In the genomic region with DNA sequence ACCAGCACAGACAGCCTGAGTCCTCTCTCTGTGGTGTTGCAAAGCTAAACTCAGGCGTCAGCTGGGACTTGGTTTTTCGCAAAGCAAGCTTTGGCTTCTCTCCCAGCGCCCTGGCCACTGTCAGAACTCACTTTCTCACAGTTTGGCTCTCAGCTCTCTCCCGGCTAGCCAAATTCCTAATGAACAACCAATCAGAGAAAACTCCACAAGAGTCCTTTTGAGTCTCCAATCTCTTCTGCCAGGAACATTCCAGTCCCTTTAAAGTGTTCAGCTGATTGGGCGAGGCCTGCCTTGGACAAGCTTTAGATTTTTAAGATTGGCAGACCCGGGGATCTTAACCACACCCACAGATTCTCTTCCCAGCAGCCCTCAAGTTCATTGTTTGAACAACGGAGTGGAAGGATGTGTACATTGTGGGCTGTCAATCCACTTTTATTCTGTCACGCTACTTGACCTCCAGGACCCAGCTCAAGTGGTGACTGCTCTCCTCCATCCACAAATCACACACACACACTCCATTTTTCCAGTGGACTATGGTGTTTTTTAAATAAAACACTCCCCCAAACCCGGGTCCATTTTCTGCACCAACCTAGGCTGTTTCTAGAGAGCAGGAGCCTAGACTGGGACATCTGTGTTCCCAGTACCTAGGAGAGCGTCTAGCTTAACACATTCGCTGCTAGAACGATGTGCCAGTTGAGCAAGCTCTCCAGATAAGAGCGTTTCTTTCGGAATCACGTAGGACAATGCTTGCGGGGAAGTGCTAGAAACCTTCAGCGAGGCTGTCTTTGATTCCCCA, we compare ENCODE assay signal across 8 mouse cellular contexts. TPM values are rescaled to one million over a fixed set of nuclear protein-coding genes. Genes with fewer than 3 reads are reported as not detected.
DNase-seq lines count a peak whose midpoint lies in the region; ATAC-seq and TF ChIP-seq lines count a peak whose summit lies in the region.

No protein-coding gene starts in this region.

- H3K27me3 ChIP-seq in forebrain, embryonic 13.5 days: no peaks in the 10 kb centered on the region
- H3K27me3 ChIP-seq in lung, embryonic 15.5 days: no peaks in the 10 kb centered on the region
- H3K27me3 ChIP-seq in thymus, adult 2 months (ENCODE audit: control insufficient read depth, insufficient read depth, low read length): no peaks in the 10 kb centered on the region

- peak; percentile 19 for ATAC-seq in CD4-positive, CD25-positive, alpha-beta regulatory T cell, adult 4 months
- ATAC-seq in forebrain, embryonic 13.5 days: peak; percentile 67
- ATAC-seq in lung, embryonic 15.5 days (ENCODE audit: borderline replicate concordance, extremely low read depth, low FRiP score, low TSS enrichment): peak; percentile 90

- H3K9me3 ChIP-seq in forebrain, embryonic 13.5 days (replicated peaks): no peaks in the 10 kb centered on the region
- no peaks in the 10 kb centered on the region for H3K9me3 ChIP-seq in lung, embryonic 15.5 days

- TF ChIP-seq POLR2A in thymus, adult 2 months (IDR thresholded peaks at IDR 0.05; ENCODE audit: control insufficient read depth, extremely low read depth, insufficient read depth, low read length, poor library complexity): no peak

- no peaks in the 10 kb centered on the region for H3K36me3 ChIP-seq in forebrain, embryonic 13.5 days (ENCODE audit: poor library complexity, severe bottlenecking)
- H3K36me3 ChIP-seq in lung, embryonic 15.5 days: no peaks in the 10 kb centered on the region
- H3K36me3 ChIP-seq in thymus, adult 2 months (ENCODE audit: control insufficient read depth, insufficient read depth, low read length): no peaks in the 10 kb centered on the region

- peak overlapping the region; percentile 55 for H3K4me2 ChIP-seq in forebrain, embryonic 13.5 days
- peak overlapping the region; percentile 52 for H3K4me2 ChIP-seq in lung, embryonic 15.5 days

- H3K4me3 ChIP-seq in forebrain, embryonic 13.5 days: peak overlapping the region; percentile 19; the same call in 1 of the 2 replicates
- peak overlapping the region; percentile 16 for H3K4me3 ChIP-seq in lung, embryonic 15.5 days
- no peak overlapping the region for H3K4me3 ChIP-seq in thymus, adult 2 months (ENCODE audit: control insufficient read depth, insufficient read depth, low read length)

- intact Hi-C loops in heart, postnatal 14 days (cut with DNase I): loop anchor here (5.0 to 10.0 kb wide), 5 partner anchors 111 to 904 kb away; partner anchors contain the start of gene Cradd

- 14% methylated on average over 17 of the region's 17 CpGs for WGBS in forebrain, embryonic 13.5 days
- WGBS in lung, embryonic 15.5 days: 6% methylated on average over 17 of the region's 17 CpGs
- WGBS in thymus, adult 2 months: 47% methylated on average over 17 of the region's 17 CpGs

- H3K4me1 ChIP-seq in forebrain, embryonic 13.5 days: peaks cover 24% of the 10 kb centered on the region
- peaks cover 29% of the 10 kb centered on the region for H3K4me1 ChIP-seq in lung, embryonic 15.5 days
- H3K4me1 ChIP-seq in thymus, adult 2 months (replicated peaks; ENCODE audit: control insufficient read depth, insufficient read depth, low read length): 0 out of 2 replicates have a peak, but pooled peaks cover 2% of the 10 kb centered on the region

- H3K27ac ChIP-seq in forebrain, embryonic 13.5 days: peak overlapping the region; percentile 70
- peak overlapping the region; percentile 96 for H3K27ac ChIP-seq in lung, embryonic 15.5 days
- H3K27ac ChIP-seq in thymus, adult 2 months (ENCODE audit: control insufficient read depth, insufficient read depth, low read length): no peak overlapping the region

- TF ChIP-seq CTCF in thymus, adult 2 months (IDR thresholded peaks at IDR 0.05; ENCODE audit: borderline replicate concordance, control insufficient read depth, extremely low read depth, insufficient read depth, low read length, poor library complexity): no peak

- DNase-seq in cerebellum, adult 11 months: peak; percentile 21
- peak; percentile 87 to 91 for DNase-seq in heart, postnatal 14 days
- DNase-seq in kidney, postnatal 4 days: peak; percentile 76 to 83
- peak; percentile 41 to 54 for DNase-seq in right cerebral cortex, adult 2 months (ENCODE audit: low spot score in 2 of 2)
- DNase-seq in thymus, adult 2 months: no peak

- H3K9ac ChIP-seq in forebrain, embryonic 13.5 days: no peak overlapping the region
- H3K9ac ChIP-seq in lung, embryonic 15.5 days: peak overlapping the region; percentile 30; the same call in 1 of the 2 replicates

RNA-seq across cellular contexts. Expression of gene Plxnc1, which starts 46.3 kb away (rescaled TPM):
- 10 to 100 TPM; 23.6 to 29.0 TPM for polyA plus RNA-seq in CD4-positive, CD25-positive, alpha-beta regulatory T cell, adult 4 months (2017; shearing (Covaris generic))
- polyA plus RNA-seq in forebrain, embryonic 13.5 days (2015; fragmentation: Nextera tagmentation; extraction: Ambion mirVana): 7.2 and 8.3 TPM in 2 replicates
- total RNA-seq in heart, postnatal 14 days (2021): 1 to 10 TPM; 4.4 to 5.3 TPM
- polyA plus RNA-seq in lung, embryonic 15.5 days (2015; fragmentation: Nextera tagmentation; extraction: Ambion mirVana): 7.1 and 8.0 TPM in 2 replicates
- polyA plus RNA-seq in thymus, adult 2 months (2012; rRNA removed): 8.7 and 9.2 TPM in 2 replicates

Comparison
In these comparisons a context has a peak if more than half of its experiments do, and no peak if none do; other contexts are left out.
1. ATAC-seq: peak in every context shown above with its lines; median percentile 90 in lung, embryonic 15.5 days; 67 in forebrain, embryonic 13.5 days; 19 in CD4-positive, CD25-positive, alpha-beta regulatory T cell, adult 4 months.